Mouse (Mus musculus): ENCODE data around the gene Evi5l. TPM values are rescaled to one million over a fixed set of nuclear protein-coding genes. Genes with fewer than 3 reads are reported as not detected.

Evi5l gene
- polyA plus RNA-seq (2015; fragmentation: Nextera tagmentation; extraction: Ambion mirVana) = 5.9 and 6.9 TPM in 2 replicates

DNA sequence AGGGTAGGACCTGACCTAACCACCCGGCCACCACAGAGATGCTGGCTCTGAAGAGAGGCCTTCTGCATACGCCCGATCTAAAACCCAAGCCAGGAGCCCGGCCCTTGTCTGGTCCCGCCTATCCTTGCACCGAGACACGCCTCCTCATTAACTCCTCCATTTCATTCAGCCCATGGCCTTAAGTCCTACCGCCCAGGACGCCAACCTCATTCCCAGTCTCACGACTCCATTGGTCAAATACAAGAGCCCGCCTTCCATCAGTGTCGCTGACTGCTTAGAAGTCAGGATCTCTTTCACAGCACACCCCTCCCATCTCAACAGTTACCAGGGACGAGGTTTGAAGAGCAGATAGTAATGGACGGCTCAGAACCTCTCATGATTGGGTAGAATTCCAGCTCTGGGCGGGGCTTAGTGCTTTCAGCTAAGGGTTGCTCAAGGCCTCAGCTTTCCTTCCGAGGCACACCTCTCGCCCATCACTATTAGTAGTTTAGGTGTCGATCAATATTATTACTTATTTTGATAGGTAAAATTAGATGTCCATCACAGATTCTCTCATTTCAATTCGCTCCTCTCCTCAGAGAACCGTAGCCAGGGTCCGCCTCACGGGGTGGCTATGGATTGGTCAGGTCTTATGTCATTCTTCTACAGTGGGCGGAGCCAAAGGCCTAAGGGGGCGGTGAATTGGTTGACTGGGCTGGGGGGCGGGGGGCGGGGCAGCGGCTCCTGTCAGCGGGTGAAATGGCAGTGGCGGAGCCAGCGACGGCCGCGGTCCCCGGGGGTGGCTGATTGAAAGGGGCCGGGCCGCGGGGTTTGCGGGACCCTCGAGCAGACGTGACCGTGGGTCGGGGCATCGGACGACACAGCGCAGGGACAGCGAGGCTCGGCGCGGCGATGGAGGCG, at the start of gene Evi5l:
Gene Evi5l (plus strand): TSS at position 716 of the 900 bp plus-strand sequence.

DNA sequence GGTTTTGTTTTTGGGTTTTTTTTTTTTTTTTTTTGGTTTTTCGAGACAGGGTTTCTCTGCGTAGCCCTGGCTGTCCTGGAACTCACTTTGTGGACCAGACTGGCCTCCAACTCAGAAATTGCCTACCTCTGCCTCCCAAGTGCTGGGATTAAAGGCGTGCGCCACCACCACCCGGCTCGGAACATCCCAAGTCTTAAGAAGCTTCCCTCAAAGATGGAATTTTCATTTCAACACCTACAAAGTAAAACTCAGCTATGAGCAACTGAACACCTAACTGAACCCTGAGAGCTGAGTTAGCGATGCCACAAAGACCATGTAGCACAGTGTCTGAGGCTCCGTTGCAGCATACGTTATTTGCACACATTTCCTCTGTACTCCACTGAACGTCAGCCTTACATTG, 32.6 kb upstream of the Evi5l start, which contains the start of gene Cd209g:
Gene Cd209g (plus strand): TSS at position 301 of the 400 bp plus-strand sequence.

DNA sequence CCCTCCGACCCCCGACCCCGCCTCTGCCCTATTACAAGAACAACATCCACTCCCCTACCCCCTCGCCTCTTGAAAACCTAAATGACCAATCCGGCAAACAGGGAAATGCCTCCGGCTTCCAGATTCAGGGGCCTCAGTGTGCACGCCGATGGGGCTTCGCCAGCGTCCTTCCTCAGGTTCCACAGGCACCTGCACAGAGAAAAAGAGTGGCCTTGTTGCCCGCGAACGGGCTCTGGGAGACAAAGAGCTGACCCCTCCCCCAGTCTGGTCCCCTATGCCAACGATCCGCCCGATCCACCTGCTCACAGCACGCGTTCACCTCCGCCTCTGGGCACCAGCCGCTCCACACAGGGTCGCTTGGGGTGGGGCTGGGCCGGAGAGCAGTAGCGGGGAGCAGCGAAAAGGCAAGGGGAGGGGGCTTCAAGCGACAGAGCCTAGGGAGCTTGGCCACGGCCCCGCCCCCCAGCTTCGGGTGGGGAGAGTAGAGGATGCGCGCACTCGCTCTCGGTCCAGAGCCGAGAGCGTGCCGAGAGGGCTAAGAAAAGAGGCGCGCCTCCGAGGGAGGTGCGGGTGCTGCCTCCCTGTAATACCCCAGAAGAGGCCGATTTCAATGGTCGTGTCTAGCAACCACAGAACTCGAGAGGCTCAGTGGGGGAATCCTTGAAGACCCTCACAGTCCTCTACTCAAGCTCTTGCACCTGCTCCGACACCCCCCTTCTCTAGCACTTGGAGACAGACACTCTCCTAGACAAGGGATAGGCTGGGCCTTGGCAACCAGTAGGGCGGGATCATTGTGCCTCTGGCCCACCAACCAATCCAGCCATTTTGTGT, 50.6 kb downstream of the Evi5l start, which contains the start of gene Prr36:
Gene Prr36 (minus strand): TSS at position 669 of the 831 bp plus-strand sequence.

DNA sequence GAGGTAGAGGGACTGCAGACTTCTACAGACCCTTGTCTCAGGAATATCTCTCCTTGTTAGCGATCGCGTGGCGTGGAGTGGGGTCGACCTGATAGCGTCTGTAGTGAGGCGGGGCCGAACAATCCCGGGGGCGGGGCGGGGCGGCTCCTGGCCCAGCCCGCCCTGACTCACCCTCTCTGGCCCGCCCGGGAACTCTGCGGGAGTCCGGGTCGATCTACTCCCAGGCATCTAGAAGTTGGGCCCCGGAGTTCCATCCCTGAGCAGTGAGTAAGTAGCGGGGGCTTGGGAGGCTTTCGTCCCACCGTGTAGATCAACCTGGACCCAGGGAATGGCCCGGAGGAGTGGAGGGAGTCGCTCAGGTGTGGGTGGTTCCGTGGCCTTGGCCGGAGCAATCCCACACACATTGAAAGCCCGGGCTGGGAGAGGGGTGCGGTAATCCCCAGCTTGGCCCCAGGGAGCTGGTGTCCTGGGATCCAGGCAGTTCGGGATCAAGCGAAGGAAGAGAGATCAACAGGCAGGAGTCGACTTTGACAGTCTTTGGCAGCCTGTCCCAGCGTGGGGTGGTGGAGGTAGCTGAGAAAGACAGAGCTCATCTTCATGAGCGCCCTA, 60.5 kb downstream of the Evi5l start, which contains the start of gene Lrrc8e:
Gene Lrrc8e (plus strand): TSS at position 89 of the 609 bp plus-strand sequence.

DNA sequence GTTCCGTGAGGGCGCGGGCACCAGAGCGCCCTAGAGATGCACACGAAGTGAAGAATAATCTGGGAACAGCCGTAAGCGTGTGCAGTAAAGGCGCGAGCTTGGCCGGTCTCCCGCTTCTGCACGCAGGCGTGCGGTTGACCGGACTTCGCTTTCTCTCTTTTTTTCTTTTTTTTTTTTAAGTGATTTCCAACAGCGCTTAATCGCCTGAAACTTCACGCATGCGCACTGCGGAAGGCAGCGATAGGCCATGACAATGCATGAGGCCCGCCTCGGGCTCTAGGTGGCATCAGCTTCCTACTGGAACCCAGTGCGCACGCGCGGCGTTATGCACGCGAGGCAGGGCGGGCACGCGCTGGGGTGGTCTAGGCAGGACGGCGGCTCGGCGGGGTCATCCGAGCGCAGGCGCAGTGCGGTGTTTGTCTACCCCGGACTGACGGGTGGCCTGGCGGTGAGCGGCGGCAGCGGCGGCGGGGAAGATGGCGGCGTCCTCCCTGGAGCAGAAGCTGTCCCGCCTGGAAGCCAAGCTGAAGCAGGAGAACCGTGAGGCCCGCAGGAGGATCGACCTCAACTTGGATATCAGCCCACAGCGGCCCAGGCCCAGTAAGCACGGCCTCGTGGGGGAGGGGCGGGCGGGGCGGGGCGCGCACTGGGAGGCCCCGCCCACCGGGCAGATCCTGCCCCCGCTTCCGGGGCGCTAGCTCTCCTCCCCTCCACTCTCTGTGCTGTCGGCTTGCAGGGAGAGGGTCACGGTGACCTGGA, 72.2 kb downstream of the Evi5l start, which contains the start of the genes Map2k7 and Gm49320:
Gene Map2k7 (plus strand): TSS at position 307 of the 759 bp plus-strand sequence.
Gene Gm49320 (plus strand): TSS at position 432 of the 759 bp plus-strand sequence.

DNA sequence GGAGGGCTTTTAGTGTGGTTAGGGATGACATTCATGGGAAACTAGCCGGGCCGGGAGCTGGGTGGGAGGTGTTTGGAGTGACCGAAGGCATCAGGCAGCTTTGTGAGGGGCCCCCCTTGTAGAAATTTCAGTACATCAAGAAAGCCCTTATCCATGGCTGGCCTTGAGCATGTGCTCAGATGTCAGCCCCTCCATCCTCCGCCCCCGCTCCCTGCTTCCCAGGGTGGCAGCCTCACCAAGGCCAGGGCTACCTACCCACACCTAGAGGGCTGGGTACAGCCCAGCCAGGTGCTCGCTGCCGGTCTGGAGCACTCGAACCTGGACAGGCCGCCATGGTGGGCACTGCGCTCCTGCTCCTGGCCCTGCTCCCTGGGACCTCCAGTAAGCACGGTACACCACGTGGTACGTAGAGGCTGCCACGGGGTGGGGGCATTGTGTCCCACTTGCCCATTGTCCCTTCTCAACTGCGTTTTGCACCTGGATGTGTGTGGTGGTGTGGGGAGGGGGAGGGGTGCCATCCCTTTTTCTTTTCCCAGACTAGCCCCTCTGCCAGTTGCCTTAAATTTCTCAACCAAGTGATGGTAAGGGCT, 81.7 kb downstream of the Evi5l start, which contains the start of gene Tgfbr3l:
Gene Tgfbr3l (plus strand): TSS at position 264 of the 590 bp plus-strand sequence.

DNA sequence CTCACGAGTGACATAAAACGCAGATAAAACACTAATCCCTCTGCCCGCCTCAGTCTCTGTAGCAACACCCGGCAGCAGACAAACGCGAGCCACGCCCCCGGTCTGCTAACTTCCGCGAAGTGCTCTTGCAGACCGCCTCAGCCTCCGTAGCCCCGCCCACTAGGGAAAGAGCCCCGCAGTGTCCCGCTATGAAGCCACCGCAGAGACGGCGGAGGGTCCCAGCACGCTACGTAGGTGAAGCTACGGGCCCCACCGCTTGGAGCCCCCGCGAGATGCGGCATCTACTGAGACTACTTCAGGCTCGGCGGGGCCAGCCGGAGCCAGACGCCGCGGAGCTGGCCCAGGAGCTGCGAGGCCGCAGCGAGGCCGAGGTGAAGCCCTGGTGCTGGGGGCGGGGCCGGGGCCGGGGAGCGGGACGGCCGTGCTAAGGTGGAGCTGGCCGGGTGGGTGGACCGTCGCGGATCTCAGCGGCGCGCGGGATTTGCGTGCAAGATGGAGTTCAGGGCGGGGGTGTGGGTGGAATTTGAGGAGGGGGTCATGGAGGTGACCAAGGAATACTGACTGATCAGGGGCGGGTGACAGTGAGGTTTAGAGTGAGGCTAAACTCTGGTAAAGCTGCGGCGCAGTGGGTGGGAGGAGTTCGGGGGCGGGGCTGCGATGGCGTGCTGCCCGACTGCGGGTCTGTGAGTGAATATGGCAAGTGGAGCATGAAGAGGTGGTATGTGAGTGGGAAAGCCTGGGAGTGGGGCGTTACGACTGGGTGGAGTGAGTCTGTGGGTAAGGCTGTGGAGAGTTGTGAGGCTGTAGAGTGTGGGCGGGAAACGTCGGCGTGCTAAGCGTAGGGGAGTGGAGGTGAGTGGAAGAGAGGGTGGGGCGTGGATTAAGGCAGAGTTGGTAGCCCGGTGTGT, 86.8 kb downstream of the Evi5l start, which contains the start of gene Snapc2:
Gene Snapc2 (plus strand): TSS at position 147 of the 908 bp plus-strand sequence.

DNA sequence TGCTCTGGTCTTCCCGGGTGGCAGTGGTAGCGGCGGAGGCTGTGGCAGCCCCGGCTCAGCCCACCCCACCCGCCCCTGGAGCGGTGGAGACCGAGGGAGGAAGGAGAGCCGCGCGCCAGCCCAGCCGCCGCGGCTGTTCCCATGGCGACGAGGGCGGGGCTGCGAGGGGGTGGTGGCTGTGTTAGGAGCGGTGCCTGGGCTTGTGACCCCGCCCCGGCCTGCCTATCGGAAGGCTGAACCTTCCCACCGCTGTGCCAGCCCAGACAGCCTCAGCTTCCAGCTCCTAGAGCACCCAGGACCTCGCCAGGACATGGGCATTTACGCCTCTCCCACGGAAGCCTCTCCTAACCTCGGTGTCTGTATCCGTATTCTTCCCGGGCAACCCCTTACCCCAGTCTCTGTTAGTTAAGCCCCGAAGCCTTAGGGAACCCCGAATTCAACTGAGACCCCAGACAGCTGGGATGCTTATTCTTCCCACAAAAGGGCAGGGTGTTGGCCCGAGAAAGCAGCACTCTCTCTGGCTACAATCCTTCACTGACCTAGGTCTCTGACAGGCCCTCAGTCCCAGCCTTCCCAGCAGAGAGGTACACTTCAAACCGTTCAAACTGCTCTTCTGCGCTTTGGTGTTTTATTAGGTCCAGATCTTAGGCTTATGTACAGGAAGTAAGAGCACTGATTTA, 92.9 kb downstream of the Evi5l start, which contains the start of gene Ctxn1:
Gene Ctxn1 (minus strand): TSS at position 150 of the 680 bp plus-strand sequence.

Other genes starting within 250 kb of the Evi5l start
- gene Cd209b, start 239.7 kb upstream of the Evi5l start, polyA plus RNA-seq (2015; fragmentation: Nextera tagmentation; extraction: Ambion mirVana) = not detected in 2 replicates
- gene Cd209c, start 211.8 kb upstream of the Evi5l start, polyA plus RNA-seq (2015; fragmentation: Nextera tagmentation; extraction: Ambion mirVana) = 0.20 and 0.29 TPM in 2 replicates
- gene Cd209f, start 60.7 kb upstream of the Evi5l start, polyA plus RNA-seq (2015; fragmentation: Nextera tagmentation; extraction: Ambion mirVana) = 0.17 and 0.98 TPM in 2 replicates
- gene Cd209g, start 32.5 kb upstream of the Evi5l start, polyA plus RNA-seq (2015; fragmentation: Nextera tagmentation; extraction: Ambion mirVana) = not detected in 2 replicates
- 0.05 and 0.08 TPM in 2 replicates for gene Prr36, start 50.9 kb downstream of the Evi5l start, polyA plus RNA-seq (2015; fragmentation: Nextera tagmentation; extraction: Ambion mirVana)
- 0.05 and 0.06 TPM in 2 replicates for gene Lrrc8e, start 60.3 kb downstream of the Evi5l start, polyA plus RNA-seq (2015; fragmentation: Nextera tagmentation; extraction: Ambion mirVana)
- gene Map2k7, start 72.2 kb downstream of the Evi5l start, polyA plus RNA-seq (2015; fragmentation: Nextera tagmentation; extraction: Ambion mirVana) = 14.8 and 15.0 TPM in 2 replicates
- 0.27 and 0.36 TPM in 2 replicates for gene Gm49320, start 72.3 kb downstream of the Evi5l start, polyA plus RNA-seq (2015; fragmentation: Nextera tagmentation; extraction: Ambion mirVana)
- gene Tgfbr3l, start 81.6 kb downstream of the Evi5l start, polyA plus RNA-seq (2015; fragmentation: Nextera tagmentation; extraction: Ambion mirVana) = 1.6 TPM in 2 replicates
- 19.1 and 21.0 TPM in 2 replicates for gene Snapc2, start 86.5 kb downstream of the Evi5l start, polyA plus RNA-seq (2015; fragmentation: Nextera tagmentation; extraction: Ambion mirVana)
- 7.4 and 8.7 TPM in 2 replicates for gene Ctxn1, start 92.7 kb downstream of the Evi5l start, polyA plus RNA-seq (2015; fragmentation: Nextera tagmentation; extraction: Ambion mirVana)
- gene Timm44, start 109.3 kb downstream of the Evi5l start, polyA plus RNA-seq (2015; fragmentation: Nextera tagmentation; extraction: Ambion mirVana) = 32.3 and 36.5 TPM in 2 replicates
- gene Ccl25, start 158.6 kb downstream of the Evi5l start, polyA plus RNA-seq (2015; fragmentation: Nextera tagmentation; extraction: Ambion mirVana) = 7.2 and 8.0 TPM in 2 replicates
- 99.9 and 105 TPM in 2 replicates for gene Elavl1, start 158.8 kb downstream of the Evi5l start, polyA plus RNA-seq (2015; fragmentation: Nextera tagmentation; extraction: Ambion mirVana)

Data from spleen, postnatal 0 days (tissue).